Mouse (Mus musculus) gastrocnemius, adult 18-20 months (tissue): ENCODE measurements around the gene Zfp688. TPM values are rescaled to one million over a fixed set of nuclear protein-coding genes. Genes with fewer than 3 reads are reported as not detected.
"Not testable (repeated sequence)": the region's sequence is repeated elsewhere in the genome, so short reads cannot be mapped to it uniquely, and the experiment has no call there.

Experiments
- DNase-seq: peaks from one replicate; pipeline ENCODE4 v3.0.0; 2021; ENCODE audit warnings: low spot score
- total RNA-seq, 2 experiments: library from RNA; stranded (reverse); gene quantifications; 2 replicates each; pipeline ENCODE4 v1.2.3; 2021

Gene Zfp688
- total RNA-seq, 2 experiments from 2014 or later, result 1.4 to 2.1 TPM

DNA sequence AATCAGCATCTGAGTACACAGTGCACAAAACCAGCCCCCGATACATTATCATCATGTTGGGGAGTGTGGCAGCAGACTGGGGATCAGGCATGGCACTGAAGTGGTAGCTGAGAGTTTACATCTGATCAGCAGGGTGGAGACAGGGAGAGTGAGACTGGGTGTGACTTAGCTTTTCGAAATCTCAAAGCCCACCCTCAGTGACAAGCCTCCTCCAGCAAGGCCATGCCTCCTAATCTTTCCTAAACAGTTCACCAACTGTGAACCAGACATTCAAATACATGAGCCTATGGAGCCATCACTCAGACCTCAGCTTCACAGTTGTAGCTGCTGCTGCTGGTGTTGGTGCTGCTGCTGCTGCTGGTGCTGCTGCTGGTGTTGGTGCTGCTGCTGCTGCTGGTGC, 10.4 kb downstream of the Zfp688 start:
- no peak for DNase-seq

DNA sequence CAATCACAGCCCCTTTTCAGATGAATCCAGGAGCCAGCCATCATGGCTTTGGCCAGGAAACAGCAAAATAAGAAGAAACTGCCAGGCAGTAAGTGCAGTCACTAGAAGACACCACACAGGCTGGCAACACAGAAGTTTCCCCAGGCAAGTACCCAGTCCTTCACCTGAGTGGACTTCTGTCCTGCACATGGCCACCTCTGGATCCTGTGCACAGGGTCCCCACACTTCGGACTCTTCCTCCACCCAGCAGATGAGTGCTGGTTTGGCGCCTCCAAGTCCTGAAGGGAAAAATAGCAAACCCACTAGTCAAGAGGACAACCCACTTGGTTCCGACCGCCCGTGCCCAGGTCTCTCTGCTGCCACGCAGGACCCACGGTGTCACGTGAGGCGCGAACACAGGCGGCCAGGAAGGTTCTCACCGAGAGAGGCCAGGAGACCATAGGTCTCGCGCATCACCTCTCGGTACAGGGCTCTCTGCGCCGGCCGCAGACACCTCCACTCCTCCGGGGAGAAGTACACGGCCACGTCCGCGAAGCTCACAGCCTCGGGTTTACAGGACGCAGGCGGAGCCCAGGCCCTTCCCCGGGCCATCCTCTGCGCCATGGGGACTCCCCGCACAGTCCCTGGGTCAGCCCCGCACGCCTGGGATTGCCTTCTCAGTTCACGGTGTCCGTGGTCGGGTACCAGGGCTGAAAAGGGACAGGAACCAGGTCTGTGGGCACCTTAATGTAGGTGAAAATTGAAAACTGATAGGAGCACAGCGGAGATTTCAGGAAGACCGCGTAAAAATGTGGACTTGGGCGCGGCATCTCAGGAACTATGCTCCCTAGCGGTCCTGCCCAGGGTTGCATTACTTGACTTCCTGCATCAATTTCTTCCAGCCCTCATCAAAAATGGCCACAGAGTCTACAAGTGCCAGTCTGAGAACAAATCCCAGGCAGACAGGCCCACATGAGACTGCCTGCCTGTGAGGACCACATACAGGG, 15.6 kb downstream of the Zfp688 start, which contains the start of gene Zfp764:
Zfp764 (minus strand) TSS at position 821 of the 986 bp plus-strand sequence.
- DNase-seq, result peak; percentile 89

GRCm38 (mm10) chr7:127404101-127404500, 17.8 kb downstream of the Zfp688 start:
- not testable (repeated sequence) for DNase-seq

- no peak for DNase-seq
Observed at GRCm38 (mm10) chr7:127402980-127403379, 18.9 kb downstream of the Zfp688 start.

DNA sequence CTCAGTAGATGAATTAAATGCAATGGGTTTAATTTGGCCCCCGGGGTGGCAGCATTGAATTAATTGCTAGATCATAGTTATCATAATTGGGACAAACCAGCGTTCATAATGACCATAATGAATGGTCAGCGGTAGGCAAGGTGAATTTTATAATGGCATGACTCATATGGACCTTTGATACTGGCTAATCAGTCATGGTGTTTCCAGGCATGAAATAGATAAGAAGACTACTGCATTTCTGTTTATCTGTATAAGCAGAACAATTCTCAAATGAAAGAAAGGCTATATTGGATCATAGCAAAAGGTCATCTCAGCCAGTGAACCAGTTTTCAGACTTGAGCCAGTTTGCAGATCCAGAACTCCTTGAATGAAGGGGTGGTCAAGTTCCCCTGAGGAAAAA, 21.5 kb downstream of the Zfp688 start:
- DNase-seq, result no peak

GRCm38 (mm10) chr7:127393944-127394333, 27.9 kb downstream of the Zfp688 start:
- DNase-seq, result no peak

DNA sequence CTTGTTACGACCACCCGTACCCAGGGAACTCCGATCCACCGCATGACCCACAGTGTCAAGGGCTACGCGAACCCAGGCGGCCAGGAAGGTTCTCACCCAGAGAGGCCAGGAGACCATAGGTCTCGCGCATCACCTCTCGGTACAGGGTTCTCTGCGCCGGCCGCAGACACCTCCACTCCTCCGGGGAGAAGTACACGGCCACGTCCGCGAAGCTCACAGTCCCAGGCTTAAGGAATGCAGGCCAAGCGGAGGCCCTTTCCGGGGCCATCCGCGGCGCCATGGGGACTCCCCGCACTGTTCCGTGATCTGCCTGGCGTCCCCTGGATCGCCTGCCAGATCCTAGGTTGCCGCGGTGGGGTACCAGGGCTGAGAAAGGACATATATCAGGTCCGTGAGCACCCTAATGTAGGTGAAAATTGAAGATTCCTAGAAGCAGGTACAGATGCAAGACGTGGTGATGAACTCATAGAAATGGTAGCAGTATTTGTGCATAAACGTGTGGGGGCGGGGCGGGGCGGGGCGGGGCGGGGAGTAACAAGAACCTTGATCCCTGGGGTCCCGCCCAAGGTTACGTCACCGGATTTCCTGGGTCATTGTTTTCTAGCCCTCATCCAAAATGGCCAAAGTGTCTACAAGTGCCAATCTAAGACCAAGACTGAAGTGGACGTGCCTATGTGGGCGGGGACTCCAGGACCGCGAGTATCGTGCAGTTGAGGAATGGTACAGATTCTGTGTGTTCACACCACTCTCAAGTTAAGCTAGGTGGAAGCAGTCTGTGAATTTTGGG, 28.5 kb downstream of the Zfp688 start, which contains the start of gene E430018J23Rik:
E430018J23Rik (minus strand) TSS at position 473 of the 787 bp plus-strand sequence.
- peak; percentile 99 for DNase-seq

DNA sequence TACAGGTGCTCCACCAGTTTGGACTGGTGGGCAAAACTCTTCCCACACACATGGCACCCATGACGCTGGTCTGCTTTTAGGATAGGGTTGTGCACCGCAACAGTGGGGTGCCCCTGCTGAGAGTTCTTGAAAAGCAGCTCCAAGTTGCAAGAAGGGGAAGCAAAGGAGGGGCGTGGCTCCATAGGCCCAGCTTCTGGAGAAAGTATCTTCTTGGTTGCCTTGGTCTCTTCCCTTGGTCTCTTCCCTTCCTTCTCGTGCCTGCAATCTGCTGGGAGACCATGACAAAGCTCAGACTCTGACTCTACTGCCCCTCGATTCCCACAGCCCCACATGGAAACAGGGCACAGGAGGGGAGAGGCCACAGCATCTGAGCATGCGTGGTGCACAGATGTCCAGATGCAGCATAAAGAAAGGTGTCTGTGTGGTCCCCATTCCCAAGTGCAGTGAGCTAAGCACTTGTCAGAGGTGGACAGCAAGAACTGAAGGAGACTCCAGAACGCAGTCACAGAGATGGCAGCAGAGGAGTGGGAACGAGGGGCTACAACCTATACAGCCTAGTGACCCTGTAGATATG, 29.5 kb downstream of the Zfp688 start:
- no peak for DNase-seq

- no peak for DNase-seq
Observed at GRCm38 (mm10) chr7:127391538-127391937, 30.3 kb downstream of the Zfp688 start.

DNA sequence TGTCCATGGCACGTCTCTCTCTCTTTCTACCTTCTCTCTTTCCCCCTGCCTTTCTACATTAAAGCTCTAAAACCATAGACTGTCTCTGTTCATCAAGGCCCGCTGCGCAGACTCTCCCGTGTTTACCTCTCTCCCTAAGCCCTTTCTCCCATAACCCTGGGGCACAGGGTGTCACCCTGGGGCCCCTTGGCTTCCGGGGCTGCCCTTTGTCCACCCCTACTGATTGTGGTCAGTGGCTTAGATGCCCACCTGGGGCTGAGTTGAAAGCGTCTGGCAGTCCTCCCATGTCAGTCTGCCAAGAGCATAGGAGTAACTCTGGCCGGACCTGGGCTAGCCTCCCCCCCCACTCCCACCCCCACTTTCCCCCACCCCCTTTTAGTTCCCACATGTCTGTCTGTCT, 31.6 kb downstream of the Zfp688 start:
- no peak for DNase-seq

DNA sequence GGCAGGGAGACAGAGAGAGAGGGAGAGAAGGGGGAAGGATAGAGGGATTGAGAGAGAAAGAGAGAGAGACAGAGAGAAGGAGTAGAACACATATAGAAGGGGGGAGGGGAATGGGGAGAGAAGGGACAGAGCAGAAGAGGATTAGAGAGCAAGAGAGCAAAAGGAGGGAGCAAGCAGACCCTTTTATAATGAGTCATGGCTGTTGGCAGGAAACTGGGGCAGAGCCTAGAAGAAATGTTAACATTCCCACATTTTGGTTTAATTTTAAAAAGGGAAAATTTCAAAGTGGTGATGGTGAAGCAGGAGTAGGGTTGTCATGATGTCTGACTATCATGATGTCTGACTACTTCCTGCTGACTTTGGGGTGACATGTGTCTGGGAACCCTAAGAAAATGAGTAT, 33.7 kb downstream of the Zfp688 start:
- not testable (repeated sequence) for DNase-seq

- DNase-seq, result peak; percentile 95
Observed at GRCm38 (mm10) chr7:127386641-127387392, 35.1 kb downstream of the Zfp688 start, which contains the start of gene 9130019O22Rik. 9130019O22Rik (minus strand) TSS chr7:127387166.

DNA sequence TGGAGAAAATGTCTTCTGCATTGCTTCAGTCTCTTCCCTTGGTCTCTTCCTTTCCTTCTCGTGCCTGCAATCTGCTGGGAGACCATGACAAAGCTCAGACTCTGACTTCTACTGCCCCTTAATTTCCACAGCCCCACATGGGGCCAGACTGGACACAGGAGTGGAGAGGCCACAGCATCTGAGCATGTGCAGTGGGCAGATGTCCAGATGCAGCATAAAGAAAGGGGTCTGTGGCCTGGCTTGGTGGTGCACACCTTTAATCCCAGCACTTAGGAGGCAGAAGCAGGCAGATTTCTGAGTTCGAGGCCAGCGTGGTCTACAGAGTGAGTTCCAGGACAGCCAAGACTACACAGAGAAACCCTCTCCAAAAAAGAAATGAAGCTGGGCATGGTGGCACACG, 36.3 kb downstream of the Zfp688 start:
- not testable (repeated sequence) for DNase-seq

DNA sequence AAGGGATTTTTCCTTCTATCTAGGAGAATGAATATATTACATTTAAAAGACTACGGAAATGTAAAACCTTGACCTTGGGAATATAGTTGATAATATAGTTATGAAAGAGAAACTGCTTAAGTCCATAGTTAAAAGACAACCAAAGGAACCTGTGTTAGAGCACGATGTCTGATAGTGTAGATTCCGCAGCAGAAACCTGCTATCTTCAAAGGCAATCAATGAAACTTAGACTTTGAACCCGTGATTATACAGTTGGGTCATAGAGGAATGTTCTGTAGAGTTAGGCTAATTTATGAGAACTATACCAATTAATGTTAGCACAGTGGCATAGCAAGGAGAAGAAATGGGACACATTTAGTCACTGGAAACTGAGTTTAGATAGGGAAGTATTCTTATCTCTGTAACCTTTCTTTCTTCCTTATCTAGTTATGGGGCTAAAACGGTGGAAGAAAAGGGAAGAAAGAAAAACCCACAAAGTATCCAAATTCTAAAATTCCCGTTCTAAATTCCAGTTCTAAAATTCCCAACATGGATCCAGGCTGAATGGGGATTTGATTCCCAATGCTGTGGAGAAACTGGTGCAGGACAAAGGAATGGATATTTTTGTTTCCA, 43.5 kb downstream of the Zfp688 start:
- no peak for DNase-seq

DNA sequence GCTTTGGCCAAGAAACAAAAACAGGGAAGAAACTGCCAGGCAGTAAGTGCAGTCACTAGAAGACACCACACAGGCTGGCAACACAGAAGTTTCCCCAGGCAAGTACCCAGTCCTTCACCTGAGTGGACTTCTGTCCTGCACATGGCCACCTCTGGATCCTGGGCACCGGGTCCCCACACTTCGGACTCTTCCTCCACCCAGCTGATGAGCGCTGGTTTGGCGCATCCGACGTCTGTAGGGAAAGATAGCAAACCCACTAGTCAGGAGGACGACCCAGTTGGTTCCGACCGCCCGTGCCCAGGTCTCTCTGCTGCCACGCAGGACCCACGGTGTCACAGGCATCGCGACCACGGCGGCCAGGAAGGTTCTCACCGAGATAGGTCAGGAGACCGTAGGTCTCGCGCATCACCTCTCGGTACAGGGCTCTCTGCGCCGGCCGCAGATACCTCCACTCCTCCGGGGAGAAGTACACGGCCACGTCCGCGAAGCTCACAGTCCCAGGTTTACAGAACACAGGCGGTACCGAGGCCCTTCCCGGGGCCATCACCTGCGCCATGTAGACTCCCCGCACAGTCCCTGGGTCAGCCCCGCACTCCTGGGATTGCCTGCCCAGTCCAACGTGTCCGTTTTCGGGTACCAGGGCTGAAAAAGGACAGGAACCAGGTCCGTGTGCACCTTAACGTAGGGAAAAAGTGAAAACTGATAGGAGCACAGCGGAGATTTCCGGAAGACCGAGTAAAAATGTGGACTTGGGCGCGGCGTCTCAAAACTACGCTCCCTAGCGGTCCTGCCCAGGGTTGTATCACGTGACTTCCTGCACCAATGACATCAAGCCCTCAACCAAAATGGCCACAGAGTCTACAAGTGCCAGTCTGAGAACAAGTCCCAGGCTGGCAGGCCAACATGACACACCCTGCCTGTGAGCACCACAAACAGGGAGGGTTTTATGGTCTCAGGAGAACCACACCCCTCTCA, 46.3 kb downstream of the Zfp688 start, which contains the start of gene Zfp747:
Zfp747 (minus strand) TSS at position 780 of the 975 bp plus-strand sequence.
- peak; percentile 96 for DNase-seq

DNA sequence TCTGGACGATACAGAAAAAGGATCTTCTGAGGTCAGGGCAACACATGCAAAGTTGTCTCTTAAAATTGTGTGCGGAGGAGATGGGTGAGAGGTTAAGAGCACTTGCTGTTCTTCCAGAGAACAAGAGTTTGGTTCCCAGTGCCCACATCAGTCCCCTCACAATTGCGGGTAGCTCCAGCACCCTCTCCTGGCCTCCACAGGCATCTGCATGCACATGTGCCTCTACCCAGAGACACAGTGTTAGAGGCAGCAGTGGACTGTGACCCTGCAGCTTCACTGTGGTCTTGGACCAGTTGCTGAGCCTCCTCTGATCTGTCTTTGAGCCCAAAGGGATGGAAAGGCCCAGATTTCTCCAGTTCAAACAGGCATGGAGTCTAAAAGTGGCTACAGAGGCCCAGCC, 50.0 kb downstream of the Zfp688 start:
- not testable (repeated sequence) for DNase-seq

DNA sequence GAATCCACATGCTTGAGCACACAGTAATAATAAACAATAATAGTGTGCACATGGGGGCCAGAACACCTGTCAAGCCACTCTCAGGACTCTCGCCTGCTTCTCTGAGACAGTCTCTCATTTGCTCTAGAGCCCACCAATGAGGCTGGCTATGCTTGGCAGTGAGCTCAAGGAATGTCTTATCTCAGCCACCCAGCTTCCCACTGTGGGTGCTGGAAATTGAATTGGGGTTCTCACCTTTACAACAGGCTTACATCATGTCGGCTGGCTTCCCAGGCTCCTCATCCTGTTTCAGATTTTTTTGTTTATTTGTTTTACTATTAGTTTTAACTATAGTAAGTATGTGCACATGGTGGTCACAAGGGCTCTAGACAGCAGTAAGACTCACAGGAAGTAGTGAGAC, 50.7 kb downstream of the Zfp688 start:
- no peak for DNase-seq
